Mouse (Mus musculus) cortical plate, adult 2 months (tissue): Measurements from ENCODE around the gene Dmrtc2.

ENCODE experiments used
- CTCF ChIP-seq: fragments of 200-500 bp; IDR thresholded peaks from 2 replicates; pipeline ENCODE4 v1.5.1; 2011; ENCODE audit warnings: mild to moderate bottlenecking, control low read depth, low read length; ENCODE audit not compliant: insufficient read depth; ENCODE audit errors: extremely low read depth
- POLR2A ChIP-seq: fragments of 200-500 bp; IDR thresholded peaks from 2 replicates; pipeline ENCODE4 v1.6.1; 2011; ENCODE audit warnings: mild to moderate bottlenecking, low read length, control low read depth; ENCODE audit not compliant: insufficient read depth; ENCODE audit errors: extremely low read depth

- TF ChIP-seq CTCF, result no peak
- TF ChIP-seq POLR2A, result no peak
These were observed 14.9 kb downstream of the Dmrtc2 start for GRCm38 (mm10) chr7:24884693-24885291.
